Mouse (Mus musculus): ENCODE data around the gene Izumo4. TPM values are rescaled to one million over a fixed set of nuclear protein-coding genes. Genes with fewer than 3 reads are reported as not detected.
A peak's percentile ranks its signal among the peaks of the same experiment; 100 is the strongest.

The Izumo4 gene
- polyA plus RNA-seq, 1 experiment = 36.3 TPM

DNA sequence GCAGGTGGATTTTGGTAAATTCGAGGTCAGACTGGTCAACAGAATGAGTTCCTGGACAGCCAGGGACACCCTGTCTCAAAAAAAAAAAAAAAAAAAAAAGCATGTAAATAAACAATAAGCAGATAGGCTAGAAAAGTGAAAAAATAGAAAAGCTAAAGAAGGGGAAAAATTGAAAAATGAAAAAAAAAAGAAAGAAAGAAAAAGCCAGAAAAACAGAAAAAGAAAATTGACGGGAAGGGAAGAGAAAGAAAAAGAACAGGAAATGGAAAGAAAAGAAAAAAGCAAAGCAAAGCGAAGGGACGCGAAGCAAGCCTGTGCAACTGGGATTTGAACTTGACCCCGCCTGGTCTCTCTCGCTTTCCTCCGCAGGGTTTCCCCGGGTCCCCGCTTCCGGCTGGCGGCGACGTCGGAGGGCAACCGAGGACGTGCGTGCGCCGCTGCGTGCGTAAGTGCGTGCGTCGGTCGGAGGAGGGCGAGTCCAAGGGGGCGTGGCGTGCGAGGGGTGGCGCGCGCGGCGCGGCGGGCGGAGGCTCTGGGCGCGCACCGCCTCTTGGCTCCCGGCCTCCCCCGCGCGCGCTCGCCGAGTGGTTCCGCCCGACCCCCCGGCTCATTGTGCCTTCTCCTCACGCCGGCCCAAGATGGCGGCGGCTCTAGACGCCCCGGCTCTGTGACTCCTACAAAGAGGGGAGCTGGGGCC is 52.8 kb downstream of the Izumo4 start, which contains the start of gene Dot1l:
Dot1l (plus strand) TSS at position 613 of the 697 bp plus-strand sequence.
- peak within 1 kb of the TSS; percentile 71 for H3K27ac ChIP-seq (ENCODE audit: insufficient read depth, low read depth, low read length)
- no peaks in the 10 kb centered on the region for H3K36me3 ChIP-seq (ENCODE audit: control insufficient read depth, insufficient read depth, low read length)
- WGBS = under 1% methylated on average over 54 of the region's 57 CpGs
- peaks cover 36% of the 10 kb centered on the region; the same call in 1 of the 2 replicates for H3K4me1 ChIP-seq (ENCODE audit: control insufficient read depth, insufficient read depth, insufficient read length, low read length)
- no peaks in the 10 kb centered on the region for H3K27me3 ChIP-seq (ENCODE audit: control insufficient read depth, insufficient read depth, low read length)
- TF ChIP-seq CTCF (IDR thresholded peaks at IDR 0.05; ENCODE audit: extremely low read depth, insufficient read length, insufficient replicate concordance, low read depth, low read length) = no peak
- TF ChIP-seq POLR2A (IDR thresholded peaks at IDR 0.05; ENCODE audit: low read depth, low read length) = no peak
- H3K4me3 ChIP-seq (ENCODE audit: low read depth, low read length) = peak within 1 kb of the TSS; percentile 98

Other genes starting within 250 kb of the Izumo4 start
- gene Onecut3, start 207.3 kb upstream of the Izumo4 start, polyA plus RNA-seq (2012; rRNA removed) = 0.29 and 2.8 TPM in 2 replicates
- not detected in 2 replicates for gene Atp8b3, start 163.1 kb upstream of the Izumo4 start, polyA plus RNA-seq (2012; rRNA removed)
- gene Rexo1, start 140.6 kb upstream of the Izumo4 start, polyA plus RNA-seq (2012; rRNA removed) = 33.1 and 63.7 TPM in 2 replicates
- 18.4 and 33.2 TPM in 2 replicates for gene Klf16, start 124.9 kb upstream of the Izumo4 start, polyA plus RNA-seq (2012; rRNA removed)
- 381 and 644 TPM in 2 replicates for gene Abhd17a, start 111.8 kb upstream of the Izumo4 start, polyA plus RNA-seq (2012; rRNA removed)
- 84.0 and 130 TPM in 2 replicates for gene Scamp4, start 99.3 kb upstream of the Izumo4 start, polyA plus RNA-seq (2012; rRNA removed)
- gene Adat3, start 99.3 kb upstream of the Izumo4 start, polyA plus RNA-seq (2012; rRNA removed) = 18.2 and 23.9 TPM in 2 replicates
- gene Gm49322, start 96.2 kb upstream of the Izumo4 start, polyA plus RNA-seq (2012; rRNA removed) = 1.3 and 2.2 TPM in 2 replicates
- gene Csnk1g2, start 79.3 kb upstream of the Izumo4 start, polyA plus RNA-seq (2012; rRNA removed) = 115 and 266 TPM in 2 replicates
- gene Btbd2, start 45.1 kb upstream of the Izumo4 start, polyA plus RNA-seq (2012; rRNA removed) = 45.4 and 84.1 TPM in 2 replicates
- 96.1 and 146 TPM in 2 replicates for gene Mknk2, start 24.1 kb upstream of the Izumo4 start, polyA plus RNA-seq (2012; rRNA removed)
- 26.5 and 40.0 TPM in 2 replicates for gene Mob3a, start 207 bp upstream of the Izumo4 start, polyA plus RNA-seq (2012; rRNA removed)
- 64.9 and 110 TPM in 2 replicates for gene Ap3d1, start 40.1 kb downstream of the Izumo4 start, polyA plus RNA-seq (2012; rRNA removed)
- gene Dot1l, start 53.0 kb downstream of the Izumo4 start, polyA plus RNA-seq (2012; rRNA removed) = 57.6 and 83.7 TPM in 2 replicates
- gene Sf3a2, start 96.0 kb downstream of the Izumo4 start, polyA plus RNA-seq (2012; rRNA removed) = 23.0 and 40.2 TPM in 2 replicates
- gene Plekhj1, start 96.4 kb downstream of the Izumo4 start, polyA plus RNA-seq (2012; rRNA removed) = 26.0 and 41.8 TPM in 2 replicates
- gene Amh, start 103.1 kb downstream of the Izumo4 start, polyA plus RNA-seq (2012; rRNA removed) = 0.87 and 0.95 TPM in 2 replicates
- gene Jsrp1, start 111.3 kb downstream of the Izumo4 start, polyA plus RNA-seq (2012; rRNA removed) = not detected in 2 replicates
- 771 and 1,172 TPM in 2 replicates for gene Oaz1, start 124.5 kb downstream of the Izumo4 start, polyA plus RNA-seq (2012; rRNA removed)
- 0.06 and 0.08 TPM in 2 replicates for gene Lingo3, start 141.9 kb downstream of the Izumo4 start, polyA plus RNA-seq (2012; rRNA removed)
- gene Lsm7, start 153.0 kb downstream of the Izumo4 start, polyA plus RNA-seq (2012; rRNA removed) = 61.1 and 82.7 TPM in 2 replicates
- gene Sppl2b, start 153.1 kb downstream of the Izumo4 start, polyA plus RNA-seq (2012; rRNA removed) = 43.1 and 81.2 TPM in 2 replicates
- 0.66 and 1.3 TPM in 2 replicates for gene Tmprss9, start 169.7 kb downstream of the Izumo4 start, polyA plus RNA-seq (2012; rRNA removed)
- gene Timm13, start 198.8 kb downstream of the Izumo4 start, polyA plus RNA-seq (2012; rRNA removed) = 132 and 250 TPM in 2 replicates
- gene Lmnb2, start 216.1 kb downstream of the Izumo4 start, polyA plus RNA-seq (2012; rRNA removed) = 14.5 and 29.2 TPM in 2 replicates
- 16.2 and 29.7 TPM in 2 replicates for gene Gadd45b, start 227.9 kb downstream of the Izumo4 start, polyA plus RNA-seq (2012; rRNA removed)

Measured in small intestine, adult 2 months (tissue).